Mouse (Mus musculus) olfactory bulb, adult 2 months (tissue): ENCODE results near the gene Wdr61.
"Not testable (repeated sequence)": the region's sequence is repeated elsewhere in the genome, so short reads cannot be mapped to it uniquely, and the experiment has no call there.

Source experiments
- CTCF ChIP-seq: fragments of 200-500 bp; IDR thresholded peaks from 2 replicates; pipeline ENCODE4 v1.5.1; 2012; ENCODE audit warnings: low read depth, mild to moderate bottlenecking, low read length, moderate library complexity; ENCODE audit not compliant: insufficient read depth
- POLR2A ChIP-seq: fragments of 200-500 bp; IDR thresholded peaks from 2 replicates; pipeline ENCODE4 v1.6.1; 2012; ENCODE audit warnings: mild to moderate bottlenecking, low read depth, low read length, moderate library complexity; ENCODE audit not compliant: insufficient read depth

- TF ChIP-seq CTCF, POLR2A: not testable (repeated sequence)
These were observed 43.6 kb downstream of the Wdr61 start for GRCm38 (mm10) chr9:54690697-54691096.
